Mouse (Mus musculus) mesoderm, embryonic 11.5 days (tissue): ENCODE measurements around the gene Cabp2.
A peak's percentile ranks its signal among the peaks of the same experiment; 100 is the strongest.
"Not testable (repeated sequence)": the region's sequence is repeated elsewhere in the genome, so short reads cannot be mapped to it uniquely, and the experiment has no call there.

Source experiments
- DNase-seq: peaks from one replicate; pipeline ENCODE4 v3.0.0-alpha.2; 2012; ENCODE audit warnings: low read depth, low spot score

Cabp2 gene

GRCm38 (mm10) chr19:4100718-4101261, 19.4 kb downstream of the Cabp2 start:
- DNase-seq: peak; percentile 56

DNA sequence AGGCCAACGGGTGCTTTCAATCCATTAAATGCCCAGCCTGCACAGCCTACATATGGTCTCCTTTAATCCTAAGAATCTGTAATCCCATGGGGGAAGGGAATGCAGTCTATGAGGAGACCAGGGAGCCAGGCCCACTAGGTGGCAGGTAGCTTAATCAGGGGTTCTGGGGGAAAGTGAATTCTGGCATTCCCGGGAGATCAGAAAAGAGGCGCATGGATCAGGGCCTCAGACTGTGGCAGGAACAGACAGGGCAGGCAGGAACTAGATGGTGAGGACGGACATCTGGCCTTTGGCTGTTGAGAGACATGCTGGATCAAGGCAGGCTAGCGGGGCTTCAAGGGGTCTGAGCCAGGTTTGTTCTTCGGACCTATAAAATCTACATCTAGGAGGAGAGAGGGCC, 20.1 kb downstream of the Cabp2 start:
- DNase-seq: no peak

- DNase-seq: no peak
Observed at GRCm38 (mm10) chr19:4102049-4102448, 20.7 kb downstream of the Cabp2 start.

- DNase-seq: no peak
Observed at GRCm38 (mm10) chr19:4102626-4103025, 21.2 kb downstream of the Cabp2 start.

DNA sequence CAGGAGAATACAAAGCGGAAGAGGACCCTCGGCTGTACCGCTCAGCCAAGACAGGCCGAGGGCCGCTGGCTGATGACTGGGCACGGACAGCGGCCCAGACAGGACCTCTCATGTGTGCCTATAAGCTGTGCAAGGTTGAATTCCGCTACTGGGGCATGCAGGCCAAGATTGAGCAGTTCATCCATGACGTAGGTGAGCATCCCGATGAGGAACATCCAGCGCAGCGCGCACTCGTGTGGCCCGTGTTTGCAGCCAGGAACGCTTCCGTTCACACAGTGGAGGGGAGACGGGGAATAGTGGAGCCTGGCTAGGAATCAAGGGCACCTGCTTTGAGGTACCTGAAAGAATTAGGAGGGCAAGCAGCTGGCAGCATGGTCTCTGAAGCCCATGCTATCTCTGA, 21.9 kb downstream of the Cabp2 start:
- DNase-seq: no peak

GRCm38 (mm10) chr19:4103792-4104191, 22.4 kb downstream of the Cabp2 start:
- DNase-seq: no peak

GRCm38 (mm10) chr19:4104675-4105194, 23.4 kb downstream of the Cabp2 start:
- no peak for DNase-seq

GRCm38 (mm10) chr19:4106654-4107053, 25.3 kb downstream of the Cabp2 start:
- DNase-seq: no peak

DNA sequence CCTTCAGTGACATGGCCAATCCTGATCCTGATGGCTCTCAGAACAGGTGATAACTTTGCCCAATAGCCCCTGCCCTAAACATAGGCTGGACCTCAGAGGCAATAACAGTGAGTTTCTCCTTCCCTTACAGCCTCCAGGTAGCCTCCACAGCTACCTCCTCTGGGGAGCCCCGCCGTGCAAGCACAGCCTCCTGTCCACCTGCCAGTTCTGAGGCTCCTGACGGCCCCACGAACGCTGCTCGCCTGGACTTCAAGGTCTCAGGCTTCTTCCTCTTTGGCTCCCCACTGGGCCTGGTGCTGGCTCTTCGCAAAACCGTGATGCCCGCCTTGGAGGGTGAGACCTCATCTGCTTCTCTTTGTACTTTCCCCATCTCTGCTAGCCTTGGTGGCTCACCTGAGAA, 27.2 kb downstream of the Cabp2 start:
- DNase-seq: no peak

- DNase-seq: no peak
Observed at GRCm38 (mm10) chr19:4112063-4112960, 30.9 kb downstream of the Cabp2 start.

GRCm38 (mm10) chr19:4113186-4113805, 31.9 kb downstream of the Cabp2 start:
- DNase-seq: no peak

GRCm38 (mm10) chr19:4113806-4114230, 32.4 kb downstream of the Cabp2 start:
- DNase-seq: no peak

DNA sequence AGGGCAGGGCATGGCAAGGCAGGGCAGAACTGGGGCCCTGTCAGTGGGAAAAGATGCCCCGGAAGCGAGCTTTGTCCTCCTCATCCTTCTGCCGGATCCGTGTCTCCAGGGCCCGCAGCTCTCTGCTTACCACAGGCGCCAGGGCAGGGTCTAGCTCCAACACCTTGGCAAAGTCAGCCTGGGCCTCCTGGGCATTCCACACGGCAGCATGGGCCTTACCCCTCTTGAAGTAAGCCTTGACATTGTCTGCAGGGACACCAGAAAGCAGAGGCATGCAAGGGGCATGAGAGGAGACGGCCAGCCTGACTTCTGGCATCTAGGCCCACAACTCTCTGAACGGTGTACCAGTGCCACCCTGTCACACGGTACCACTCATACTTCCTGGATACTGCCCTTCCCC, 33.2 kb downstream of the Cabp2 start:
- DNase-seq: no peak

DNA sequence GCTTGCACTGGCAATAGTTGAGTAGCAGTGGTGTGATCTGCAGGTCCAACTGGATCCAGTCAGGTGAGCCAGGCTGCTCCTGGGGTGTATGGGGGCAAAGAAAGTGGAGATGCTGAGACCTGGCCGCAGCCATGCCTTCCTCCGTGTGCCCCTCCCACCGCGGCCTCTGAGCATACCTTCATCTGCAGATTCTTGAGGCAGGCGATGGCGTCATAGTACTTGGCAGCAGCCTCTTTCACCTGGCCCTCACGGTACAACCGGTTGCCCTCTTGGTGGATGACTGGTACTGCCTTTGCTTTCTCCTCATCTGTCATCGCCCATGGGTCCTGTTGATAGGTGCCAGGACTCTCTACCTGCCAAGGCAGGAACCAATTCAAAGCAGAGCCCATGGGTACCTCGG, 33.8 kb downstream of the Cabp2 start:
- no peak for DNase-seq

DNA sequence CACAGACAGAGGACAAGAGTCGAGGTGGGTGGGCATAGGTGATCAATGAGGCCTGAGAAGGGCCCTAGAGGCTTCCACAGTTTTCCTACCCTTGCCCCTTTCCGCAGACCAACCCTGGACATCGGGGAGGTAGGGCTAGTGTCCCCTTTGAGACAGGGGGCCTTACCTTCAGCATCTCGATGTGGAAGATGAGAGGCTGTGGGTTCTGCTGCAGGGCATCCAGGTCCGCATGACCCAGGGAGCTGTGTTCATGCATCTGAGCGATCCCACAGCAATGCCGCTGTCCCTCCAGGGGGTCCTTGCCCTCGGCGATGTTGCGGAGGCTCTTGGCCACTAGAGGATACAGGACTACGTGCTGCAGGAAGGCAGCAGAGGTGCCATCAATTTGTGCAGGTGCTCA, 34.4 kb downstream of the Cabp2 start:
- no peak for DNase-seq

- DNase-seq: no peak
Observed at GRCm38 (mm10) chr19:4117006-4117405, 35.6 kb downstream of the Cabp2 start.

- no peak for DNase-seq
Observed at GRCm38 (mm10) chr19:4118350-4118749, 37.0 kb downstream of the Cabp2 start.

DNA sequence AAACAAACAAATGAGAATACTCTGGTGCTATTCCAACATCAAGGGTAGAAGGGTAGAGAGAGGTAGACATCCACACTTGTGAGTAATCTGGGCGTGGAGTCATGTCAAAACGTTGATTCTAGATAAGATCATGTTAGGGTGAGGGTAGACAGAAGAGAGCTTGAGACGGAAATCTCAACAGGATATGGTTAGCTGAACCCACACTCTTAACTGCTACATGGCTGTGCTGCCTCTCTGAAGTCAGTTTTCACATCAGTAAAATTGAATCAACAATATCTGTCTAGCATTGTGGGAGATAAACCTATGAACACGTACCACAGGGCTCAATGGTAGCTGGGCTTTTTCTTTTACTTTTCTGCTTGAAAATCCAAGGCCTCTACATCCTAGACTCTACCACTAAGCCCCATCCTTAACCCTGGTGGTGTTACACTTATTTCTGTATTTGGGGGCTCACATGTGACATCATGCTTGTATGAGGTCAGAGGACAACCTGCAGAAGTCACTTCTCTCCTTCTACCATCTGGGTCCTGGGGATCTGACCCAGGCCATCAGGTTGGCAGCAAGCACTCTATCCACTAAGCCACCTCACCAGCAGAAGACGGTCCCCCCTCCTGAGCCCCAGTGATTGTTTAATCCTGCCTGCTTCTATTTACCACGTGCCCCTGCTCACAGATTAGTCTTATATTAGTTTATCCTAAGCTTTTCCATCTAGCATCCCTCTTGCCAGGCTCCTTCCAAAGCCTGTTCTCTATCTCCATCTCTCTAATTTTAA, 38.5 kb downstream of the Cabp2 start:
- DNase-seq: no peak

DNA sequence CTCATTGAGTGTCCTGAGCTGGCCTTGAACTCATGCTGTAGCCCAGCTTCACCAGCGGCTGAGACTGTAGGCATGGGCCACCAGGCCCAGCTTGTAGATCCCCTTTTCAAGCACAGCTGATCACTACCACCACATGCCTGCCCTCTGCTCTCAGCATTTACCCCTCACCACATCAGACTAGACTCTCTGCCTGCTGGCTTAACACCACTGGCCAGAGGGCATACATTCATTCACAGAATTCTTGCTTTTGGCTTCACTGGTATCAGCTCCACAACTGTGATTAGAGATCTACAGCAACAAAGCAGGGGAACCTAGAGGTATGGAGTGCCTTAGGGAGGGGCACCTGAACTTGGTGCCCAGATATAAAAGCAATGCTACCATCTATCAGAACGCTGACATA, 39.1 kb downstream of the Cabp2 start:
- DNase-seq: no peak

- DNase-seq: peak; percentile 98
Observed at GRCm38 (mm10) chr19:4121097-4121805, 39.9 kb downstream of the Cabp2 start.

- not testable (repeated sequence) for DNase-seq
Observed at GRCm38 (mm10) chr19:4121896-4122295, 40.5 kb downstream of the Cabp2 start.
